Mouse (Mus musculus) forebrain, embryonic 14.5 days (tissue): ENCODE data around the gene Acvr1b. TPM values are rescaled to one million over a fixed set of nuclear protein-coding genes. Genes with fewer than 3 reads are reported as not detected.

Source experiments
- ATAC-seq: fragments of 200-750 bp; cut with Nextera tagmentation; 2 replicates; pipeline ENCODE4 v1.8.0; 2017; ENCODE audit warnings: mild to moderate bottlenecking, moderate library complexity
- DNase-seq: peaks from one replicate; pipeline ENCODE4 v3.0.0-alpha.2; 2015; ENCODE audit warnings: low spot score
- H3K27ac ChIP-seq: fragments of 300-500 bp; sonication (generic); 2 replicates; pipeline ENCODE4 v1.5.1; 2014; ENCODE audit warnings: low read depth, mild to moderate bottlenecking, control low read depth, low read length, moderate library complexity
- H3K27me3 ChIP-seq: fragments of 300-500 bp; sonication (generic); replicated peaks from 2 replicates; pipeline ENCODE4 v1.6.1; 2014; ENCODE audit warnings: low read length, control low read depth, mixed read lengths; ENCODE audit not compliant: control insufficient read depth, insufficient read depth
- H3K36me3 ChIP-seq: fragments of 300-500 bp; sonication (generic); 2 replicates; pipeline ENCODE4 v1.6.1; 2014; ENCODE audit warnings: low read length, control low read depth; ENCODE audit not compliant: control insufficient read depth, insufficient read depth
- H3K4me1 ChIP-seq: fragments of 300-500 bp; sonication (generic); 2 replicates; pipeline ENCODE4 v1.6.1; 2014; ENCODE audit warnings: antibody characterized with exemption, low read length, control low read depth; ENCODE audit not compliant: control insufficient read depth, insufficient read depth
- H3K4me2 ChIP-seq: fragments of 300-500 bp; sonication (generic); 2 replicates; pipeline ENCODE4 v1.6.1; 2014; ENCODE audit warnings: mild to moderate bottlenecking, control low read depth, low read length
- H3K4me3 ChIP-seq: fragments of 300-500 bp; sonication (generic); 2 replicates; pipeline ENCODE4 v1.5.1; 2014; ENCODE audit warnings: low read depth, low read length, control low read depth
- H3K9ac ChIP-seq: fragments of 300-500 bp; sonication (generic); 2 replicates; pipeline ENCODE4 v1.6.1; 2014; ENCODE audit warnings: mild to moderate bottlenecking, low read length, control low read depth, moderate library complexity
- H3K9me3 ChIP-seq: fragments of 300-500 bp; sonication (generic); replicated peaks from 2 replicates; pipeline ENCODE4 v1.6.1; 2016; ENCODE audit warnings: low read length, control low read depth, mixed read lengths; ENCODE audit not compliant: control insufficient read depth
- WGBS: fragments of 180-500 bp; shearing (Covaris S2); extraction: QIAGEN DNeasy Blood & Tissue Kit; methylation state at CpG from one replicate; pipeline ENCODE4 v1.1.7; 2014; 5-methylcytosine and 5-hydroxymethylcytosine counted together
- polyA plus RNA-seq: library from polyadenylated mRNA; unstranded; fragments of >200 nt; fragmentation: Nextera tagmentation; extraction: Ambion mirVana; gene quantifications from 2 replicates; pipeline ENCODE4 v1.2.1, GENCODE M21; 2014

Gene Acvr1b
- polyA plus RNA-seq, 1 experiment from 2014 or later, result 24.7 TPM

GRCm38 (mm10) chr15:101248029-101248710, 74.3 kb downstream of the Acvr1b start:
- DNase-seq (no peak), ATAC-seq (no peak)
- no peak overlapping the region for H3K4me3 ChIP-seq
- no peak overlapping the region for H3K9ac ChIP-seq
- no peaks in the 10 kb centered on the region for H3K9me3 ChIP-seq
- no peak overlapping the region for H3K4me2 ChIP-seq
- H3K27me3 ChIP-seq, result no peaks in the 10 kb centered on the region
- no peak overlapping the region for H3K27ac ChIP-seq
- no peaks in the 10 kb centered on the region for H3K36me3 ChIP-seq
- peaks cover 3% of the 10 kb centered on the region; the same call in 1 of the 2 replicates for H3K4me1 ChIP-seq
- WGBS, result 70% methylated on average over 5 of the region's 5 CpGs

GRCm38 (mm10) chr15:101250220-101250800, 76.4 kb downstream of the Acvr1b start:
- 85% methylated on average over 9 of the region's 9 CpGs for WGBS
- H3K4me1 ChIP-seq, result peaks cover 6% of the 10 kb centered on the region; the same call in 1 of the 2 replicates
- H3K9ac ChIP-seq, result no peak overlapping the region
- no peak overlapping the region for H3K4me3 ChIP-seq
- no peak for ATAC-seq
- no peak overlapping the region for H3K4me2 ChIP-seq
- H3K36me3 ChIP-seq, result no peaks in the 10 kb centered on the region
- no peak for DNase-seq
- no peaks in the 10 kb centered on the region for H3K27me3 ChIP-seq
- H3K9me3 ChIP-seq, result no peaks in the 10 kb centered on the region
- no peak overlapping the region for H3K27ac ChIP-seq

- 0 out of 2 replicates have a peak, but pooled peaks cover 3% of the 10 kb centered on the region for H3K4me1 ChIP-seq
- no peak overlapping the region for H3K4me3 ChIP-seq
- DNase-seq (no peak), ATAC-seq (no peak)
- no peak overlapping the region for H3K27ac ChIP-seq
- no peak overlapping the region for H3K9ac ChIP-seq
- 83% methylated on average over 5 of the region's 5 CpGs for WGBS
- H3K36me3 ChIP-seq, result no peaks in the 10 kb centered on the region
- H3K9me3 ChIP-seq, result no peaks in the 10 kb centered on the region
- no peak overlapping the region for H3K4me2 ChIP-seq
- H3K27me3 ChIP-seq, result no peaks in the 10 kb centered on the region
Measured at GRCm38 (mm10) chr15:101251930-101252329, 78.1 kb downstream of the Acvr1b start.

GRCm38 (mm10) chr15:101252614-101253013, 78.7 kb downstream of the Acvr1b start:
- H3K4me2 ChIP-seq, result no peak overlapping the region
- DNase-seq (no peak), ATAC-seq (no peak)
- no peaks in the 10 kb centered on the region for H3K27me3 ChIP-seq
- 87% methylated on average over 6 of the region's 6 CpGs for WGBS
- H3K4me1 ChIP-seq, result 0 out of 2 replicates have a peak, but pooled peaks cover 3% of the 10 kb centered on the region
- H3K9me3 ChIP-seq, result no peaks in the 10 kb centered on the region
- H3K36me3 ChIP-seq, result no peaks in the 10 kb centered on the region
- H3K9ac ChIP-seq, result no peak overlapping the region
- no peak overlapping the region for H3K27ac ChIP-seq
- no peak overlapping the region for H3K4me3 ChIP-seq

GRCm38 (mm10) chr15:101253563-101253885, 79.7 kb downstream of the Acvr1b start:
- Histone ChIP-seq H3K9ac (peak overlapping the region; percentile 81; the same call in 1 of the 2 replicates), H3K27ac (no peak overlapping the region), H3K9me3 (no peaks in the 10 kb centered on the region), H3K27me3 (no peaks in the 10 kb centered on the region), H3K36me3 (no peaks in the 10 kb centered on the region), H3K4me3 (peak overlapping the region; percentile 58), H3K4me2 (peak overlapping the region; percentile 91), H3K4me1 (0 out of 2 replicates have a peak, but pooled peaks cover 3% of the 10 kb centered on the region)
- 26% methylated on average over 3 of the region's 3 CpGs for WGBS
- DNase-seq (no peak), ATAC-seq (peak; percentile 54)

GRCm38 (mm10) chr15:101253886-101254795, 80.3 kb downstream of the Acvr1b start, which contains the start of gene Nr4a1:
Nr4a1 (plus strand) TSS chr15:101254269.
- Histone ChIP-seq H3K27me3 (no peaks in the 10 kb centered on the region), H3K9me3 (no peaks in the 10 kb centered on the region), H3K36me3 (no peaks in the 10 kb centered on the region), H3K4me2 (peak within 1 kb of the TSS; percentile 91), H3K27ac (no peak within 1 kb of the TSS), H3K4me3 (peak within 1 kb of the TSS; percentile 58), H3K9ac (peak within 1 kb of the TSS; percentile 81), H3K4me1 (0 out of 2 replicates have a peak, but pooled peaks cover 3% of the 10 kb centered on the region)
- ATAC-seq (peak; percentile 76), DNase-seq (peak; percentile 73)
- 1% methylated on average over 52 of the region's 82 CpGs for WGBS

- no peaks in the 10 kb centered on the region for H3K9me3 ChIP-seq
- no peak overlapping the region for H3K4me2 ChIP-seq
- no peak for DNase-seq
- H3K36me3 ChIP-seq, result no peaks in the 10 kb centered on the region
- H3K27me3 ChIP-seq, result no peaks in the 10 kb centered on the region
- no peak overlapping the region for H3K9ac ChIP-seq
- ATAC-seq, result no peak
- 84% methylated on average over 7 of the region's 7 CpGs for WGBS
- H3K27ac ChIP-seq, result no peak overlapping the region
- H3K4me3 ChIP-seq, result no peak overlapping the region
- 0 out of 2 replicates have a peak, but pooled peaks cover 3% of the 10 kb centered on the region for H3K4me1 ChIP-seq
Measured at GRCm38 (mm10) chr15:101255842-101256462, 82.1 kb downstream of the Acvr1b start.

- Histone ChIP-seq H3K36me3 (no peaks in the 10 kb centered on the region), H3K4me1 (0 out of 2 replicates have a peak, but pooled peaks cover 3% of the 10 kb centered on the region), H3K27ac (no peak overlapping the region), H3K27me3 (no peaks in the 10 kb centered on the region), H3K4me3 (no peak overlapping the region), H3K4me2 (no peak overlapping the region), H3K9me3 (no peaks in the 10 kb centered on the region), H3K9ac (no peak overlapping the region)
- DNase-seq (no peak), ATAC-seq (no peak)
- 80% methylated on average over 14 of the region's 14 CpGs for WGBS
Measured at GRCm38 (mm10) chr15:101256463-101257206, 82.8 kb downstream of the Acvr1b start.
